Comparison of ENCODE assay signal across 21 mouse cellular contexts in genomic region chr1:126765506-126766170, GRCm38 (mm10).
DNase-seq lines count a peak whose midpoint lies in the region; ATAC-seq and TF ChIP-seq lines count a peak whose summit lies in the region.
"Had no signal": no experiment of that assay in that cellular context is flagged by ENCODE, and none has a peak within 500 bp of the region (broad histone marks: within the 10 kb centered on the region; RNA-seq: fewer than 3 reads in every experiment).

No protein-coding gene starts in this region.

- no peak overlapping the region for H3K4me3 ChIP-seq in embryonic facial prominence, embryonic 11.5 days (ENCODE audit: low read depth, low read length)
- H3K4me3 ChIP-seq in midbrain, embryonic 16.5 days (ENCODE audit: low read depth, low read length): no peak overlapping the region
- H3K4me3 ChIP-seq in heart, embryonic 12.5 days: no peak overlapping the region
- H3K4me3 ChIP-seq: embryonic facial prominence, embryonic 15.5 days; forebrain, embryonic 15.5 days; limb, embryonic 15.5 days; neural tube, embryonic 13.5 days had no signal

- H3K4me1 ChIP-seq in embryonic facial prominence, embryonic 11.5 days (ENCODE audit: control insufficient read depth, insufficient read depth, low read length): no peaks in the 10 kb centered on the region
- peaks cover 8% of the 10 kb centered on the region for H3K4me1 ChIP-seq in midbrain, embryonic 16.5 days (ENCODE audit: control insufficient read depth, insufficient read depth, low read length)
- no peaks in the 10 kb centered on the region for H3K4me1 ChIP-seq in heart, embryonic 12.5 days (replicated peaks)
- H3K4me1 ChIP-seq: embryonic facial prominence, embryonic 15.5 days had no signal

- no peak overlapping the region for H3K4me2 ChIP-seq in embryonic facial prominence, embryonic 11.5 days (ENCODE audit: low read depth, low read length)
- no peak overlapping the region for H3K4me2 ChIP-seq in midbrain, embryonic 16.5 days (ENCODE audit: low read length)
- no peak overlapping the region for H3K4me2 ChIP-seq in heart, embryonic 12.5 days
- H3K4me2 ChIP-seq: embryonic facial prominence, embryonic 15.5 days; forebrain, embryonic 15.5 days; limb, embryonic 15.5 days; neural tube, embryonic 13.5 days had no signal

- peak; percentile 64 for DNase-seq in heart, adult 11 months
- DNase-seq in heart, adult 18-20 months: no peak
- peak; percentile 75 for DNase-seq in brain, embryonic 14.5 days (ENCODE audit: low read depth)
- DNase-seq in embryonic facial prominence, embryonic 11.5 days (ENCODE audit: low spot score): peak; percentile 17
- DNase-seq in T-cell, adult 2 months (ENCODE audit: low spot score): no peak
- no peak for DNase-seq in layer of hippocampus, adult 8-10 months (ENCODE audit: low spot score in 2 of 2)
- DNase-seq: cerebellum, adult 18-20 months; cerebellum, postnatal 36 days; kidney, adult 18-20 months; kidney, postnatal 25 days; layer of hippocampus, adult 9-11 months; lung, postnatal 4 days; right cerebral cortex, postnatal 4 days; thymus, postnatal 4 days had no signal

- no peaks in the 10 kb centered on the region for H3K36me3 ChIP-seq in embryonic facial prominence, embryonic 11.5 days (replicated peaks; ENCODE audit: control insufficient read depth, insufficient read depth, low read depth, low read length)
- no peaks in the 10 kb centered on the region for H3K36me3 ChIP-seq in midbrain, embryonic 16.5 days (ENCODE audit: control insufficient read depth, insufficient read depth, low read length)
- no peaks in the 10 kb centered on the region for H3K36me3 ChIP-seq in heart, embryonic 12.5 days
- H3K36me3 ChIP-seq: embryonic facial prominence, embryonic 15.5 days; forebrain, embryonic 15.5 days; limb, embryonic 15.5 days; neural tube, embryonic 13.5 days had no signal

- no peak overlapping the region for H3K9ac ChIP-seq in embryonic facial prominence, embryonic 11.5 days (replicated peaks; ENCODE audit: low read length)
- no peak overlapping the region for H3K9ac ChIP-seq in midbrain, embryonic 16.5 days (ENCODE audit: low read depth, low read length)
- no peak overlapping the region for H3K9ac ChIP-seq in heart, embryonic 12.5 days
- H3K9ac ChIP-seq: embryonic facial prominence, embryonic 15.5 days; forebrain, embryonic 15.5 days; limb, embryonic 15.5 days; neural tube, embryonic 13.5 days had no signal

- 42% methylated on average over 6 of the region's 6 CpGs for WGBS in embryonic facial prominence, embryonic 11.5 days
- 13% methylated on average over 6 of the region's 6 CpGs for WGBS in midbrain, embryonic 16.5 days
- 66% methylated on average over 6 of the region's 6 CpGs for WGBS in heart, embryonic 12.5 days

- ATAC-seq in embryonic facial prominence, embryonic 11.5 days (replicated peaks; ENCODE audit: insufficient number of reproducible peaks, low FRiP score, low TSS enrichment, low read depth): no peak; the same call in 1 of the 2 replicates
- ATAC-seq in midbrain, embryonic 16.5 days: peak; percentile 79; the same call in 1 of the 2 replicates
- no peak for ATAC-seq in heart, embryonic 12.5 days (ENCODE audit: insufficient number of reproducible peaks, low FRiP score)
- ATAC-seq: forebrain, embryonic 15.5 days had no signal

- no peak for TF ChIP-seq POLR2A in brain, embryonic 14.5 days (IDR thresholded peaks at IDR 0.05; ENCODE audit: borderline replicate concordance, extremely low read depth, insufficient read depth, insufficient read length, poor library complexity, severe bottlenecking)

- no peak overlapping the region for H3K27ac ChIP-seq in embryonic facial prominence, embryonic 11.5 days (replicated peaks; ENCODE audit: low read depth, low read length)
- H3K27ac ChIP-seq in midbrain, embryonic 16.5 days (ENCODE audit: low read length): no peak overlapping the region; the same call in 1 of the 2 replicates
- no peak overlapping the region for H3K27ac ChIP-seq in heart, embryonic 12.5 days (ENCODE audit: poor library complexity, severe bottlenecking)
- H3K27ac ChIP-seq: embryonic facial prominence, embryonic 15.5 days; forebrain, embryonic 15.5 days; limb, embryonic 15.5 days; neural tube, embryonic 13.5 days had no signal

- no peak for TF ChIP-seq CTCF in brain, embryonic 14.5 days (IDR thresholded peaks at IDR 0.05; ENCODE audit: borderline replicate concordance, extremely low read depth, insufficient read depth, insufficient read length)

- no peaks in the 10 kb centered on the region for H3K27me3 ChIP-seq in embryonic facial prominence, embryonic 11.5 days (ENCODE audit: control insufficient read depth, insufficient read depth, low read length)
- H3K27me3 ChIP-seq in midbrain, embryonic 16.5 days (ENCODE audit: control insufficient read depth, insufficient read depth, low read depth, low read length): no peaks in the 10 kb centered on the region; the same call in none of the 2 replicates
- no peaks in the 10 kb centered on the region for H3K27me3 ChIP-seq in heart, embryonic 12.5 days (replicated peaks)
- H3K27me3 ChIP-seq: CH12.LX; embryonic facial prominence, embryonic 15.5 days; forebrain, embryonic 15.5 days; limb, embryonic 15.5 days; neural tube, embryonic 13.5 days had no signal

- H3K9me3 ChIP-seq in embryonic facial prominence, embryonic 11.5 days (replicated peaks; ENCODE audit: control insufficient read depth, low read length): no peaks in the 10 kb centered on the region
- no peaks in the 10 kb centered on the region for H3K9me3 ChIP-seq in midbrain, embryonic 16.5 days (replicated peaks; ENCODE audit: control insufficient read depth, low read length, poor library complexity, severe bottlenecking)
- H3K9me3 ChIP-seq in heart, embryonic 12.5 days (replicated peaks): no peaks in the 10 kb centered on the region
- H3K9me3 ChIP-seq: embryonic facial prominence, embryonic 15.5 days; forebrain, embryonic 15.5 days; limb, embryonic 15.5 days; neural tube, embryonic 13.5 days had no signal

Comparison
In these comparisons a context has a peak if more than half of its experiments do, and no peak if none do; other contexts are left out.
1. DNase-seq: peak in heart, adult 11 months (single experiment), brain, embryonic 14.5 days (single experiment) and embryonic facial prominence, embryonic 11.5 days (single experiment); none in heart, adult 18-20 months (0 of 2), T-cell, adult 2 months (single experiment) and layer of hippocampus, adult 8-10 months (0 of 2).